ENCODE assay signal across 9 mouse cellular contexts in genomic region chr2:19448042-19448700, GRCm38 (mm10). TPM values are rescaled to one million over a fixed set of nuclear protein-coding genes. Genes with fewer than 3 reads are reported as not detected.
DNase-seq lines count a peak whose midpoint lies in the region; ATAC-seq lines count a peak whose summit lies in the region.
"Had no signal": no experiment of that assay in that cellular context is flagged by ENCODE, and none has a peak within 500 bp of the region (broad histone marks: within the 10 kb centered on the region; RNA-seq: fewer than 3 reads in every experiment).

No protein-coding gene starts in this region.

- H3K36me3 ChIP-seq in megakaryocyte, embryonic 14.5 days (replicated peaks; ENCODE audit: low read length), result no peaks in the 10 kb centered on the region
- H3K36me3 ChIP-seq in hindbrain, embryonic 16.5 days (ENCODE audit: control insufficient read depth, insufficient read depth, low read length), result no peaks in the 10 kb centered on the region

- peak overlapping the region; percentile 66 for H3K4me3 ChIP-seq in megakaryocyte, embryonic 14.5 days (replicated peaks)
- H3K4me3 ChIP-seq in hindbrain, embryonic 16.5 days (ENCODE audit: low read length), result peak overlapping the region; percentile 27

- H3K4me1 ChIP-seq in megakaryocyte, embryonic 14.5 days, result peaks cover 18% of the 10 kb centered on the region
- peaks cover 23% of the 10 kb centered on the region for H3K4me1 ChIP-seq in hindbrain, embryonic 16.5 days (ENCODE audit: control insufficient read depth, insufficient read depth, low read depth, low read length)

- peak overlapping the region; percentile 53 for H3K4me2 ChIP-seq in hindbrain, embryonic 16.5 days (ENCODE audit: low read length)

- H3K27ac ChIP-seq in hindbrain, embryonic 16.5 days (ENCODE audit: low read depth, low read length), result no peak overlapping the region

- no peak overlapping the region for H3K9ac ChIP-seq in hindbrain, embryonic 16.5 days (ENCODE audit: low read depth, low read length)

- no peak for DNase-seq in cerebellum, postnatal 36 days
- peak; percentile 88 for DNase-seq in retina, embryonic 14.5 days (ENCODE audit: low spot score)
- no peak for DNase-seq in T-cell, adult 2 months (ENCODE audit: low spot score)
- DNase-seq in right cerebral cortex, adult 18-20 months, result no peak

- H3K9me3 ChIP-seq in megakaryocyte, embryonic 14.5 days, result no peaks in the 10 kb centered on the region; the same call in 1 of the 2 replicates
- H3K9me3 ChIP-seq in hindbrain, embryonic 16.5 days (ENCODE audit: control insufficient read depth, low read length), result no peaks in the 10 kb centered on the region

- WGBS in hindbrain, embryonic 16.5 days, result under 1% methylated on average over 31 of the region's 31 CpGs

- H3K27me3 ChIP-seq in megakaryocyte, embryonic 14.5 days (replicated peaks), result peaks cover 94% of the 10 kb centered on the region
- peaks cover 80% of the 10 kb centered on the region for H3K27me3 ChIP-seq in hindbrain, embryonic 16.5 days (replicated peaks; ENCODE audit: control insufficient read depth, insufficient read depth, low read length)

- ATAC-seq in cerebellum, adult (ENCODE audit: insufficient number of reproducible peaks, low FRiP score, low TSS enrichment), result peak; percentile 32; the same call in 1 of the 2 replicates
- ATAC-seq in megakaryocyte, adult 5-6 weeks (ENCODE audit: poor library complexity, severe bottlenecking), result no peak
- ATAC-seq in hindbrain, embryonic 16.5 days, result peak; percentile 74

RNA-seq across cellular contexts. Expression of gene Ptf1a, which starts 2.7 kb away (rescaled TPM):
- not detected in 2 replicates for polyA plus RNA-seq in megakaryocyte, embryonic 14.5 days (2012; ENCODE audit: insufficient read depth, low replicate concordance)
- total RNA-seq in megakaryocyte, adult 5-6 weeks (2015), result not detected in 2 replicates
- not detected in 2 replicates for total RNA-seq in megakaryocyte, adult 5-6 weeks (2017)
- 1.6 and 1.7 TPM in 2 replicates for polyA plus RNA-seq in hindbrain, embryonic 16.5 days (2015; fragmentation: Nextera tagmentation; extraction: Ambion mirVana)
- polyA plus RNA-seq: C2C12 had no signal
